Mouse (Mus musculus) G1E (cell line): ENCODE measurements around the gene Sympk.

Experiments
- POLR2AphosphoS5 ChIP-seq: IDR thresholded peaks from 2 replicates; pipeline ENCODE4 v1.6.1; 2012; ENCODE audit warnings: low read depth, low read length, inconsistent platforms; ENCODE audit not compliant: insufficient replicate concordance
- TAL1 ChIP-seq: conservative IDR thresholded peaks from 2 replicates; pipeline ENCODE4 v1.6.1; 2012; ENCODE audit warnings: low read depth, low read length, inconsistent platforms, mixed read lengths

- TF ChIP-seq POLR2AphosphoS5 (no peak), TAL1 (no peak)
Observed at GRCm38 (mm10) chr7:19067935-19068334, 43.8 kb downstream of the Sympk start.
